Mouse (Mus musculus) MEL (cell line): ENCODE measurements around the gene Xlr4b.
"Not testable (repeated sequence)": the region's sequence is repeated elsewhere in the genome, so short reads cannot be mapped to it uniquely, and the experiment has no call there.

ENCODE experiments used
- CTCF ChIP-seq, 3 experiments: IDR thresholded peaks in 2 of 3; conservative IDR thresholded peaks in 1 of 3; 2 replicates each; pipeline ENCODE4 v1.5.1; 2011 to 2012; ENCODE audit warnings: low read length in 3 of 3, low read depth in 2 of 3, mild to moderate bottlenecking in 2 of 3, improper control_type of control experiment in 1 of 3, inconsistent platforms in 1 of 3, mixed read lengths in 1 of 3, moderate library complexity in 1 of 3; ENCODE audit not compliant: control insufficient read depth in 1 of 3, insufficient read depth in 1 of 3, poor library complexity in 1 of 3, severe bottlenecking in 1 of 3
- E2F4 ChIP-seq: IDR thresholded peaks from 2 replicates; pipeline ENCODE4 v1.6.1; 2011; ENCODE audit warnings: low read depth, low read length, improper control_type of control experiment, borderline replicate concordance
- EP300 ChIP-seq, 2 experiments: IDR thresholded peaks; 2 replicates each; pipeline ENCODE4 v1.6.1; 2011; ENCODE audit warnings: improper control_type of control experiment in 2 of 2, low read length in 2 of 2, low read depth in 1 of 2, mild to moderate bottlenecking in 1 of 2
- GATA1 ChIP-seq: IDR thresholded peaks from 2 replicates; pipeline ENCODE4 v1.6.1; 2011; ENCODE audit warnings: low read depth, low read length, improper control_type of control experiment
- KAT2A ChIP-seq: conservative IDR thresholded peaks from 2 replicates; pipeline ENCODE4 v1.6.1; 2012; ENCODE audit warnings: low read depth, low read length, improper control_type of control experiment, inconsistent platforms
- MXI1 ChIP-seq: IDR thresholded peaks from 2 replicates; pipeline ENCODE4 v1.6.1; 2011; ENCODE audit warnings: mild to moderate bottlenecking, low read depth, low read length, improper control_type of control experiment
- MYC ChIP-seq: IDR thresholded peaks from 2 replicates; pipeline ENCODE4 v1.6.1; 2011; ENCODE audit warnings: low read depth, mild to moderate bottlenecking, low read length, improper control_type of control experiment, moderate library complexity
- POLR2A ChIP-seq, 2 experiments: IDR thresholded peaks; 2 replicates each; pipeline ENCODE4 v1.6.1; 2011 to 2012; ENCODE audit warnings: low read length in 2 of 2, mild to moderate bottlenecking in 2 of 2, control low read depth in 1 of 2, improper control_type of control experiment in 1 of 2, low read depth in 1 of 2, moderate library complexity in 1 of 2; ENCODE audit not compliant: control insufficient read depth in 1 of 2, insufficient read depth in 1 of 2, poor library complexity in 1 of 2
- SIN3A ChIP-seq: IDR thresholded peaks from 2 replicates; pipeline ENCODE4 v1.6.1; 2012; ENCODE audit warnings: low read length, improper control_type of control experiment, inconsistent platforms
- UBTF ChIP-seq: IDR thresholded peaks from 2 replicates; pipeline ENCODE4 v1.6.1; 2012; ENCODE audit warnings: low read depth, mild to moderate bottlenecking, inconsistent platforms, low read length, improper control_type of control experiment, moderate library complexity, borderline replicate concordance; ENCODE audit not compliant: insufficient read depth
- USF2 ChIP-seq, 2 experiments: IDR thresholded peaks; 2 replicates each; pipeline ENCODE4 v1.6.1; 2011 to 2012; ENCODE audit warnings: improper control_type of control experiment in 2 of 2, low read length in 2 of 2, borderline replicate concordance in 1 of 2, inconsistent platforms in 1 of 2, low read depth in 1 of 2, mild to moderate bottlenecking in 1 of 2; ENCODE audit not compliant: insufficient read depth in 1 of 2
- ZKSCAN1 ChIP-seq: IDR thresholded peaks from 2 replicates; pipeline ENCODE4 v1.6.1; 2012; ENCODE audit warnings: low read depth, mild to moderate bottlenecking, inconsistent platforms, low read length, improper control_type of control experiment, moderate library complexity
- ZNF384 ChIP-seq: IDR thresholded peaks from 2 replicates; pipeline ENCODE4 v1.6.1; 2012; ENCODE audit warnings: low read depth, mild to moderate bottlenecking, inconsistent platforms, low read length, improper control_type of control experiment

- not testable (repeated sequence) for TF ChIP-seq EP300 (IDR thresholded peaks at IDR 0.05; ENCODE audit: low read depth in 1 of 2, low read length in 2 of 2); MXI1; CTCF (IDR thresholded peaks at IDR 0.05 in 2 of 3, conservative IDR thresholded peaks at IDR 0.05 in 1 of 3; ENCODE audit: control insufficient read depth in 1 of 3, insufficient read depth in 1 of 3, low read depth in 2 of 3, low read length in 3 of 3, poor library complexity in 1 of 3, severe bottlenecking in 1 of 3); ZNF384; KAT2A; MYC; SIN3A; GATA1; E2F4; UBTF; USF2 (IDR thresholded peaks at IDR 0.05; ENCODE audit: borderline replicate concordance in 1 of 2, insufficient read depth in 1 of 2, low read depth in 1 of 2, low read length in 2 of 2); ZKSCAN1
- TF ChIP-seq POLR2A (IDR thresholded peaks at IDR 0.05; ENCODE audit: control insufficient read depth in 1 of 2, insufficient read depth in 1 of 2, low read depth in 1 of 2, low read length in 2 of 2, poor library complexity in 1 of 2) = peak in 1 of 2 experiments; percentile 22; a peak in 1 of 4 replicates
Observed at GRCm38 (mm10) chrX:73242821-73243325, 28.7 kb downstream of the Xlr4b start, which contains the start of gene Xlr4c.
